Mouse (Mus musculus) lung, postnatal 0 days (tissue): ENCODE data around the gene Nacad.

ENCODE experiments used
- CTCF ChIP-seq: IDR thresholded peaks from 2 replicates; pipeline ENCODE4 v1.5.1; 2016; ENCODE audit warnings: antibody characterized with exemption, mild to moderate bottlenecking
- EP300 ChIP-seq: IDR thresholded peaks from 2 replicates; pipeline ENCODE4 v1.6.1; 2016; ENCODE audit warnings: antibody characterized with exemption, mild to moderate bottlenecking, control low read depth

- TF ChIP-seq CTCF (no peak), EP300 (no peak)
Observed at GRCm38 (mm10) chr11:6599831-6600230, 6.0 kb downstream of the Nacad start.
